Mouse (Mus musculus) liver, adult 2 months (tissue): ENCODE data around the gene Vps35l. TPM values are rescaled to one million over a fixed set of nuclear protein-coding genes. Genes with fewer than 3 reads are reported as not detected.

Experiments
- DNase-seq: peaks from one replicate; pipeline ENCODE4 v3.0.0-alpha.2; 2011; ENCODE audit warnings: low read depth, low spot score; ENCODE audit errors: extremely low read depth
- H3K27ac ChIP-seq: fragments of 200-500 bp; replicated peaks from 2 replicates; pipeline ENCODE4 v1.5.1; 2012; ENCODE audit warnings: low read depth, mild to moderate bottlenecking, control low read depth, inconsistent platforms, low read length; ENCODE audit not compliant: insufficient read depth
- H3K27me3 ChIP-seq: fragments of 200-500 bp; 2 replicates; pipeline ENCODE4 v1.6.1; 2012; ENCODE audit warnings: mild to moderate bottlenecking, moderate library complexity, low read length, inconsistent platforms; ENCODE audit not compliant: control insufficient read depth, insufficient read depth
- H3K36me3 ChIP-seq: fragments of 200-500 bp; 2 replicates; pipeline ENCODE4 v1.6.1; 2012; ENCODE audit warnings: low read length, inconsistent platforms; ENCODE audit not compliant: control insufficient read depth, insufficient read depth
- H3K4me1 ChIP-seq: fragments of 200-500 bp; 2 replicates; pipeline ENCODE4 v1.6.1; 2011; ENCODE audit warnings: low read length; ENCODE audit not compliant: control insufficient read depth, insufficient read depth
- H3K4me3 ChIP-seq: fragments of 200-500 bp; 2 replicates; pipeline ENCODE4 v1.5.1; 2011; ENCODE audit warnings: low read depth, mild to moderate bottlenecking, control low read depth, low read length, moderate library complexity; ENCODE audit not compliant: insufficient read depth
- H3K79me2 ChIP-seq: fragments of 200-500 bp; 2 replicates; pipeline ENCODE4 v1.6.1; 2012; ENCODE audit warnings: inconsistent platforms, mild to moderate bottlenecking, low read length, moderate library complexity; ENCODE audit not compliant: control insufficient read depth, insufficient read depth
- H3K9ac ChIP-seq: fragments of 200-500 bp; 2 replicates; pipeline ENCODE4 v1.6.1; 2012; ENCODE audit warnings: low read depth, mild to moderate bottlenecking, control low read depth, inconsistent platforms, low read length
- CTCF ChIP-seq: fragments of 200-500 bp; IDR thresholded peaks from 2 replicates; pipeline ENCODE4 v1.5.1; 2011; ENCODE audit warnings: low read depth, low read length, control low read depth
- POLR2A ChIP-seq: fragments of 200-500 bp; IDR thresholded peaks from 2 replicates; pipeline ENCODE4 v1.6.1; 2011; ENCODE audit warnings: low read length, control low read depth; ENCODE audit not compliant: insufficient read depth; ENCODE audit errors: extremely low read depth
- WGBS: fragments of 180-500 bp; shearing (Covaris S2); methylation state at CpG from one replicate; pipeline ENCODE4 v1.1.7; 2018; 5-methylcytosine and 5-hydroxymethylcytosine counted together
- polyA plus RNA-seq: library from polyadenylated mRNA; depleted of rRNA; stranded (reverse); fragments of >200 nt; gene quantifications from 2 replicates; pipeline ENCODE4 v1.2.3, GENCODE M21; 2012
- total RNA-seq: library from RNA; depleted of rRNA; stranded (reverse); fragments of >200 nt; gene quantifications from 2 replicates; pipeline ENCODE4 v1.2.3, GENCODE M21; 2014

The Vps35l gene
- total and polyA plus RNA-seq, 2 experiments: 16.3 to 22.3 TPM

- Histone ChIP-seq H3K4me1 (peaks cover 9% of the 10 kb centered on the region), H3K9ac (no peak overlapping the region), H3K4me3 (no peak overlapping the region), H3K27me3 (no peaks in the 10 kb centered on the region), H3K27ac (no peak overlapping the region), H3K36me3 (peaks cover 2% of the 10 kb centered on the region; the same call in 1 of the 2 replicates), H3K79me2 (no peaks in the 10 kb centered on the region)
- no peak for TF ChIP-seq CTCF
- TF ChIP-seq POLR2A: no peak
- WGBS: 22% methylated on average over 1 of the region's 1 CpGs
- DNase-seq: peak; percentile 65
These were observed 79.6 kb downstream of the Vps35l start for GRCm38 (mm10) chr7:118819666-118820065.

- H3K4me3 ChIP-seq: no peak overlapping the region
- no peaks in the 10 kb centered on the region for H3K79me2 ChIP-seq
- H3K9ac ChIP-seq: no peak overlapping the region
- DNase-seq: no peak
- no peaks in the 10 kb centered on the region for H3K27me3 ChIP-seq
- H3K36me3 ChIP-seq: peaks cover 4% of the 10 kb centered on the region
- peaks cover 9% of the 10 kb centered on the region for H3K4me1 ChIP-seq
- 75% methylated on average over 7 of the region's 7 CpGs for WGBS
- no peak overlapping the region for H3K27ac ChIP-seq
- TF ChIP-seq POLR2A (no peak), CTCF (no peak)
These were observed 81.3 kb downstream of the Vps35l start for GRCm38 (mm10) chr7:118821356-118821755.

DNA sequence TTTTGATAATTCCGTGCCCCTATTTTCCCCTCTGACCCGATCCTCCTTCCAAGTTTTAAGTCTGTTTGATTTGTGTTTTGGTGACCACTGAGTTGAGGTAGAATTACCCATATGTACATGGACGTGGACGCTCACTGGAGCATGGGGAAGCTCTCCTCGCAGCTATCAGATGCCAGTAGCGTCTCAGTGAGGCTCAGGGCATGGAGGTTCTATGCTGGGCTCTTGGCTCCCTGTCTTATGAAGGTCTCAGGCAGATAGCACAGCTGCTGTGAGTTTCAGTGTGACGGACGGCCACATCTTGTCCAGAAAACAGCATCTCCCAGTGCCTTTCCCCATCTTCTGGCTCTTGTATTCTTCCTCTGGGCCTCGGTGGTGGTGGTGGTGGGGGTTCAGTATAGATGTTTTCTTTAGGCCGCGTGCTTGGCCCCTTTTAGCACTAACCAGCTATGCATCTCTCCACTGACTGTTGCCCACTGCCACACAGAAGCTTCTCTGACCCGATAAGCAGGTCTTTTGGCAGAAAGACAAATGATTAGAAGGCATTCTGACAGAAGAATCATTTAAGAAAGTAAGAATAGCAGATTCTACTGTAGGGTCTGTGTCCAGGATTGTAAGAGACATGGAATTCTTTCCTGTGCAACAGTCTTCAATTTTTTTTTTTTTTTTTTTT lies 82.0 kb downstream of the Vps35l start:
- Histone ChIP-seq H3K27ac (no peak overlapping the region), H3K36me3 (peaks cover 6% of the 10 kb centered on the region), H3K4me1 (peaks cover 9% of the 10 kb centered on the region), H3K79me2 (no peaks in the 10 kb centered on the region), H3K9ac (no peak overlapping the region), H3K27me3 (no peaks in the 10 kb centered on the region), H3K4me3 (no peak overlapping the region)
- TF ChIP-seq CTCF: no peak
- TF ChIP-seq POLR2A: no peak
- 96% methylated on average over 12 of the region's 12 CpGs for WGBS
- DNase-seq: no peak

DNA sequence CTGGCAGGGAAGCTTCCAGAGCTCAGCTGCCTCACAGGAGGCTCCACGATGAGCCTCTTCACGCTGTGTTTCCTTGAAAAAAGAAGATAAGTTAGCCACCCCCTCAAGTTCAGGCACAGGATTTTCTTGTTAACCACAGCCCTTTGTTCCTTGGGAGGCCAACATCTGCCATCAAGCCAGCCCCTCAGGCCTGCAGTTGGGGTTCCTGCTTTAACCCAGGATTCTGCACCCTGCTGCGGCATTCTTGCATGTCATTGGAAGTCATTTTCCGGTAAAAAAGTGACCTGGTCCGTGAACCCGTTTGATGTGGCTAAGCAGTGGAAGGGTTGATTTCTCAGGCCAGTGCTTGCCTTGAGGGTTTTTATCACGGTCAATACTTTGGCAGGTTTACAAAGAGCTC lies 84.4 kb downstream of the Vps35l start:
- peaks cover 9% of the 10 kb centered on the region for H3K4me1 ChIP-seq
- H3K36me3 ChIP-seq: peaks cover 10% of the 10 kb centered on the region
- no peak overlapping the region for H3K4me3 ChIP-seq
- no peak overlapping the region for H3K9ac ChIP-seq
- TF ChIP-seq POLR2A: no peak
- H3K27ac ChIP-seq: no peak overlapping the region
- WGBS: 88% methylated on average over 7 of the region's 7 CpGs
- no peak for DNase-seq
- no peaks in the 10 kb centered on the region for H3K79me2 ChIP-seq
- H3K27me3 ChIP-seq: no peaks in the 10 kb centered on the region

- Histone ChIP-seq H3K27ac (no peak overlapping the region), H3K9ac (no peak overlapping the region), H3K27me3 (no peaks in the 10 kb centered on the region), H3K4me1 (no peaks in the 10 kb centered on the region), H3K79me2 (no peaks in the 10 kb centered on the region), H3K4me3 (no peak overlapping the region), H3K36me3 (peaks cover 12% of the 10 kb centered on the region)
- WGBS: 57% methylated on average over 5 of the region's 5 CpGs
- no peak for TF ChIP-seq POLR2A
- no peak for TF ChIP-seq CTCF
- peak; percentile 43 for DNase-seq
These were observed 88.0 kb downstream of the Vps35l start for GRCm38 (mm10) chr7:118827975-118828416.

GRCm38 (mm10) chr7:118837901-118838300 lies 97.9 kb downstream of the Vps35l start:
- H3K79me2 ChIP-seq: no peaks in the 10 kb centered on the region
- H3K4me3 ChIP-seq: no peak overlapping the region
- no peak overlapping the region for H3K9ac ChIP-seq
- no peaks in the 10 kb centered on the region for H3K27me3 ChIP-seq
- no peaks in the 10 kb centered on the region for H3K4me1 ChIP-seq
- WGBS: 90% methylated on average over 5 of the region's 5 CpGs
- H3K27ac ChIP-seq: no peak overlapping the region
- peaks cover 20% of the 10 kb centered on the region; the same call in 1 of the 2 replicates for H3K36me3 ChIP-seq
- DNase-seq: no peak
- no peak for TF ChIP-seq POLR2A
- TF ChIP-seq CTCF: no peak
